Mouse (Mus musculus): ENCODE results near the gene Eci1.

GRCm38 (mm10) chr17:24446590-24446989, 20.1 kb downstream of the Eci1 start:
- TF ChIP-seq POLR2A (IDR thresholded peaks at IDR 0.05; ENCODE audit: insufficient read depth, low read depth, low read length) (no peak), CTCF (IDR thresholded peaks at IDR 0.05; ENCODE audit: insufficient read depth, low read depth, low read length) (no peak)
